Mouse (Mus musculus) ES-Bruce4 (cell line): ENCODE data around the gene Lhpp.

Experiments used
- CTCF ChIP-seq: IDR thresholded peaks from one replicate; pipeline ENCODE4 v1.8.1; 2011; ENCODE audit warnings: low read depth, low read length
- POLR2A ChIP-seq: IDR thresholded peaks from one replicate; pipeline ENCODE4 v1.8.1; 2011; ENCODE audit warnings: low read length; ENCODE audit not compliant: insufficient read depth

DNA sequence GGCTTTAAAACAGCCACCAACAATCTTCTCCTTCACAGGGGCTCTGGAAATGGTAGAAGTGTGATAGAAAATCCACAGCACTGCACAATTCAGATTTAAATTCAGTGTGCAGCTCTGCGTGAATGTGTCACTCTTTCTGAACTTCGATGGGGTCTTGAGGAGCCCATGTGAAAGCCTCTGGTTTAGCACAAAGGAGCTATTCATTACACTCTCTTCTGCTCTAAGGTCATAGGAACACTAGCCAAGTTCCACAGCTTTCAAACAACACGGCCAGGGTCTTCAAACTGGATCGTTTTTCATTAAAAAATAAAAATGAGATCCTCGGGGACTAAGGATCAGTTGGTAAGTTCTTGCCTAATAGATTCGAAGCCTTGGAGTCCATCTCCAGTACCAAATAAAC, 37.2 kb upstream of the Lhpp start:
- TF ChIP-seq CTCF = no peak
- no peak for TF ChIP-seq POLR2A
